Mouse (Mus musculus) WW6 (cell line): ENCODE data around the gene Ero1l.

Experiments used
- DNase-seq: peaks from one replicate; pipeline ENCODE4 v3.0.0-alpha.2; 2013; ENCODE audit warnings: low read depth, low spot score

The Ero1l gene

GRCm38 (mm10) chr14:45305852-45306251 is 12.7 kb downstream of the Ero1l start:
- DNase-seq = no peak

- no peak for DNase-seq
These were observed 14.2 kb downstream of the Ero1l start for GRCm38 (mm10) chr14:45304389-45304788.

- no peak for DNase-seq
These were observed 14.6 kb downstream of the Ero1l start for GRCm38 (mm10) chr14:45303939-45304338.

- no peak for DNase-seq
These were observed 27.0 kb downstream of the Ero1l start for GRCm38 (mm10) chr14:45291608-45292007.

GRCm38 (mm10) chr14:45282066-45282465 is 36.5 kb downstream of the Ero1l start:
- no peak for DNase-seq

GRCm38 (mm10) chr14:45275816-45276215 is 42.8 kb downstream of the Ero1l start:
- DNase-seq = no peak

- DNase-seq = no peak
These were observed 54.6 kb downstream of the Ero1l start for GRCm38 (mm10) chr14:45263831-45264592.

GRCm38 (mm10) chr14:45251548-45252076 is 67.0 kb downstream of the Ero1l start:
- DNase-seq = no peak

GRCm38 (mm10) chr14:45241613-45242012 is 77.0 kb downstream of the Ero1l start:
- DNase-seq = no peak

GRCm38 (mm10) chr14:45239042-45239441 is 79.5 kb downstream of the Ero1l start:
- DNase-seq = no peak
